Mouse (Mus musculus): Measurements from ENCODE around the gene Ppp4r3b. TPM values are rescaled to one million over a fixed set of nuclear protein-coding genes. Genes with fewer than 3 reads are reported as not detected.

The Ppp4r3b gene
- polyA plus RNA-seq, 1 experiment, result 17.0 TPM

DNA sequence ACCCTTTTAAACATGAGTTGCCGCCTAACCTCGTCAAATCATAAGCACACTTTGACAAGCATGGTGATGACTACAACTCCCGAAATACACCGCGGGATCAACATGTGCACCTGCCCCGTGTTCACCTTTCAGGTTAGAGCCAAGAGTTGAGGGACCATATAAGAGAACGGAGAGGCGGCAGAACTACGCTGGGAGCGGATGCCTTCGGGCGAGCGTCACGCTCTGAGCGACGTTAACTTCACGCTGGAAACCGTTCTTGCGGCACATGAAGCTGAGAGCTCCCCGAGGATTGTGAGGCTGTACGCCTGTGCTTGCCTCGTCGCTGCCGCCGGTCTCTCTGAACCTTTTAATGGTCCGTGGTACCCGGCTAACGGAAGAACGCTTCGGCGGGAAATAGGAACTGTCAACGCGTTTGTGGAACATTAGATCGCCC, 715 bp upstream of the Ppp4r3b start:
- H3K4me1 ChIP-seq (replicated peaks; ENCODE audit: control insufficient read depth, insufficient read depth, low read length), result no peaks in the 10 kb centered on the region
- H3K36me3 ChIP-seq (ENCODE audit: control insufficient read depth, insufficient read depth, low read length), result no peaks in the 10 kb centered on the region
- no peaks in the 10 kb centered on the region for H3K27me3 ChIP-seq (ENCODE audit: control insufficient read depth, insufficient read depth, low read length)
- H3K27ac ChIP-seq (ENCODE audit: control insufficient read depth, insufficient read depth, low read length), result peak overlapping the region; percentile 36; the same call in 1 of the 2 replicates
- under 1% methylated on average over 34 of the region's 34 CpGs for WGBS
- TF ChIP-seq CTCF (IDR thresholded peaks at IDR 0.05; ENCODE audit: borderline replicate concordance, control insufficient read depth, extremely low read depth, insufficient read depth, low read length, poor library complexity) (no peak), POLR2A (IDR thresholded peaks at IDR 0.05; ENCODE audit: control insufficient read depth, extremely low read depth, insufficient read depth, low read length, poor library complexity) (no peak)
- H3K4me3 ChIP-seq (ENCODE audit: control insufficient read depth, insufficient read depth, low read length), result peak overlapping the region; percentile 68
- peak; percentile 55 for DNase-seq

DNA sequence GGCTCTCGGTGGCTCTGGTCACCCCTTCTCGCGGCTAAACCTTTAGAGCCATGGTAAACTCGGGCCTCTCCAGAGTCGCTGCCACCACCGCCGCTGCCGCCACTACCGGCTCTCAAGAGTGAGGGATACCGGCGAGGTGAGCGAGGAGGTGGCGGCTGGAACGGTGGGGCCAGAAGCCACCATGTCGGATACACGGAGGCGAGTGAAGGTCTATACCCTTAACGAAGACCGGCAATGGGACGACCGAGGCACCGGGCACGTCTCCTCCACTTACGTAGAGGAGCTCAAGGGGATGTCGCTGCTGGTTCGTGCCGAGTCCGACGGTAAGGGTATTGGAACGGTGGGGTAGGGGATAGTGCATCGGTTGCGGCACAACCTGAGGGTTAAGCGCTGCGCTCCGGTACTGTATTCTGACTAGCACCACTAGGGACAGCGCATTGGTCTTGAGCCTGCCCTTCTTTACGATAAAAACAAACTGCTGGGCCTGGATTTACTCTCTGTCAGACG, 488 bp downstream of the Ppp4r3b start:
- under 1% methylated on average over 38 of the region's 38 CpGs for WGBS

GRCm38 (mm10) chr11:29173706-29174436, 1.2 kb downstream of the Ppp4r3b start:
- no peak for DNase-seq
- peak overlapping the region; percentile 87 for H3K4me3 ChIP-seq (ENCODE audit: control insufficient read depth, insufficient read depth, low read length)
- H3K4me1 ChIP-seq (replicated peaks; ENCODE audit: control insufficient read depth, insufficient read depth, low read length), result no peaks in the 10 kb centered on the region
- no peaks in the 10 kb centered on the region for H3K36me3 ChIP-seq (ENCODE audit: control insufficient read depth, insufficient read depth, low read length)
- no peaks in the 10 kb centered on the region for H3K27me3 ChIP-seq (ENCODE audit: control insufficient read depth, insufficient read depth, low read length)
- no peak for TF ChIP-seq POLR2A (IDR thresholded peaks at IDR 0.05; ENCODE audit: control insufficient read depth, extremely low read depth, insufficient read depth, low read length, poor library complexity)
- no peak for TF ChIP-seq CTCF (IDR thresholded peaks at IDR 0.05; ENCODE audit: borderline replicate concordance, control insufficient read depth, extremely low read depth, insufficient read depth, low read length, poor library complexity)
- WGBS, result 2% methylated on average over 13 of the region's 13 CpGs
- no peak overlapping the region; the same call in 1 of the 2 replicates for H3K27ac ChIP-seq (ENCODE audit: control insufficient read depth, insufficient read depth, low read length)

More for the DNA sequence above, 488 bp downstream of the Ppp4r3b start:
- TF ChIP-seq CTCF (IDR thresholded peaks at IDR 0.05; ENCODE audit: borderline replicate concordance, control insufficient read depth, extremely low read depth, insufficient read depth, low read length, poor library complexity) (peak; percentile 63; the same call in 1 of the 2 replicates), POLR2A (IDR thresholded peaks at IDR 0.05; ENCODE audit: control insufficient read depth, extremely low read depth, insufficient read depth, low read length, poor library complexity) (no peak)
- peak overlapping the region; percentile 63 for H3K27ac ChIP-seq (ENCODE audit: control insufficient read depth, insufficient read depth, low read length)
- no peaks in the 10 kb centered on the region for H3K4me1 ChIP-seq (replicated peaks; ENCODE audit: control insufficient read depth, insufficient read depth, low read length)
- no peaks in the 10 kb centered on the region for H3K27me3 ChIP-seq (ENCODE audit: control insufficient read depth, insufficient read depth, low read length)
- H3K36me3 ChIP-seq (ENCODE audit: control insufficient read depth, insufficient read depth, low read length), result no peaks in the 10 kb centered on the region
- peak overlapping the region; percentile 87 for H3K4me3 ChIP-seq (ENCODE audit: control insufficient read depth, insufficient read depth, low read length)
- DNase-seq, result peak; percentile 59

- Histone ChIP-seq H3K27me3 (ENCODE audit: control insufficient read depth, insufficient read depth, low read length) (no peaks in the 10 kb centered on the region), H3K27ac (ENCODE audit: control insufficient read depth, insufficient read depth, low read length) (no peak overlapping the region), H3K4me3 (ENCODE audit: control insufficient read depth, insufficient read depth, low read length) (no peak overlapping the region), H3K4me1 (replicated peaks; ENCODE audit: control insufficient read depth, insufficient read depth, low read length) (no peaks in the 10 kb centered on the region; the same call in 1 of the 2 replicates), H3K36me3 (ENCODE audit: control insufficient read depth, insufficient read depth, low read length) (peaks cover 14% of the 10 kb centered on the region)
- TF ChIP-seq CTCF (IDR thresholded peaks at IDR 0.05; ENCODE audit: borderline replicate concordance, control insufficient read depth, extremely low read depth, insufficient read depth, low read length, poor library complexity) (no peak), POLR2A (IDR thresholded peaks at IDR 0.05; ENCODE audit: control insufficient read depth, extremely low read depth, insufficient read depth, low read length, poor library complexity) (no peak)
- no peak for DNase-seq
- WGBS, result 98% methylated on average over 1 of the region's 1 CpGs
Observed at GRCm38 (mm10) chr11:29179319-29179718, 6.6 kb downstream of the Ppp4r3b start.

GRCm38 (mm10) chr11:29180657-29181056, 8.0 kb downstream of the Ppp4r3b start:
- no peaks in the 10 kb centered on the region for H3K27me3 ChIP-seq (ENCODE audit: control insufficient read depth, insufficient read depth, low read length)
- TF ChIP-seq POLR2A (IDR thresholded peaks at IDR 0.05; ENCODE audit: control insufficient read depth, extremely low read depth, insufficient read depth, low read length, poor library complexity) (no peak), CTCF (IDR thresholded peaks at IDR 0.05; ENCODE audit: borderline replicate concordance, control insufficient read depth, extremely low read depth, insufficient read depth, low read length, poor library complexity) (no peak)
- H3K36me3 ChIP-seq (ENCODE audit: control insufficient read depth, insufficient read depth, low read length), result peaks cover 19% of the 10 kb centered on the region
- no peak for DNase-seq
- H3K27ac ChIP-seq (ENCODE audit: control insufficient read depth, insufficient read depth, low read length), result no peak overlapping the region
- H3K4me3 ChIP-seq (ENCODE audit: control insufficient read depth, insufficient read depth, low read length), result no peak overlapping the region
- H3K4me1 ChIP-seq (replicated peaks; ENCODE audit: control insufficient read depth, insufficient read depth, low read length), result no peaks in the 10 kb centered on the region; the same call in 1 of the 2 replicates
- WGBS, result 96% methylated on average over 3 of the region's 3 CpGs

DNA sequence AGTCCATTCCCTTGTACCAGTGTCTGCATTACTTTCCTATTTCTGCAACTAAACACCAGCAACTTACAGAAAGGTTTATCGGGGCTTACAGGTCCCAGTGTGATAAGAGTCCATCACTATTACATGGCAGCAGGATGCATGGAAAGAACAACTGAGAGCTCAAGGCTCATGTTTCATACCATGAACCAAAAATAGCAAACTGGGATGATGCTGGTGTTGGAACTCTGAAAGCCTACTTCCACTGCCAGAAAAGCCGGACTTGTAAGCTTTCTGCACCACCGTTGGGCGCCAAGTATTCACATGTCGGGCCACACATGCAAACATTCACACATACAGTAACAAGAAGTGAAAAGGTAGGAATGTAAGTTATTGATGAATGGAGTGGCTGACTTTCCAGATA, 9.1 kb downstream of the Ppp4r3b start:
- WGBS, result 96% methylated on average over 5 of the region's 5 CpGs
- no peak for DNase-seq

More for the DNA sequence above, 9.1 kb downstream of the Ppp4r3b start:
- H3K36me3 ChIP-seq (ENCODE audit: control insufficient read depth, insufficient read depth, low read length), result peaks cover 29% of the 10 kb centered on the region
- H3K4me1 ChIP-seq (replicated peaks; ENCODE audit: control insufficient read depth, insufficient read depth, low read length), result no peaks in the 10 kb centered on the region; the same call in 1 of the 2 replicates
- no peak overlapping the region for H3K27ac ChIP-seq (ENCODE audit: control insufficient read depth, insufficient read depth, low read length)
- H3K27me3 ChIP-seq (ENCODE audit: control insufficient read depth, insufficient read depth, low read length), result no peaks in the 10 kb centered on the region
- H3K4me3 ChIP-seq (ENCODE audit: control insufficient read depth, insufficient read depth, low read length), result no peak overlapping the region
- TF ChIP-seq CTCF (IDR thresholded peaks at IDR 0.05; ENCODE audit: borderline replicate concordance, control insufficient read depth, extremely low read depth, insufficient read depth, low read length, poor library complexity), result no peak
- TF ChIP-seq POLR2A (IDR thresholded peaks at IDR 0.05; ENCODE audit: control insufficient read depth, extremely low read depth, insufficient read depth, low read length, poor library complexity), result no peak

Data from thymus, adult 2 months (tissue).